Mouse (Mus musculus) embryonic facial prominence, embryonic 10.5 days (tissue): ENCODE data around the gene Unc45a. TPM values are rescaled to one million over a fixed set of nuclear protein-coding genes. Genes with fewer than 3 reads are reported as not detected.
"Not testable (repeated sequence)": the region's sequence is repeated elsewhere in the genome, so short reads cannot be mapped to it uniquely, and the experiment has no call there.

Experiments used
- DNase-seq: peaks from one replicate; pipeline ENCODE4 v3.0.0-alpha.2; 2017; ENCODE audit warnings: low spot score
- H3K27ac ChIP-seq: fragments of 300-500 bp; sonication (generic); replicated peaks from 2 replicates; pipeline ENCODE4 v1.5.1; 2016; ENCODE audit warnings: mild to moderate bottlenecking
- H3K27me3 ChIP-seq: fragments of 300-500 bp; sonication (generic); replicated peaks from 2 replicates; pipeline ENCODE4 v1.6.1; 2016; ENCODE audit warnings: low read depth, mild to moderate bottlenecking; ENCODE audit not compliant: poor library complexity, severe bottlenecking
- H3K36me3 ChIP-seq: fragments of 300-500 bp; sonication (generic); replicated peaks from 2 replicates; pipeline ENCODE4 v1.6.1; 2016; ENCODE audit warnings: mild to moderate bottlenecking, moderate library complexity
- H3K4me1 ChIP-seq: fragments of 300-500 bp; sonication (generic); 2 replicates; pipeline ENCODE4 v1.6.1; 2016
- H3K4me3 ChIP-seq: fragments of 300-500 bp; sonication (generic); 2 replicates; pipeline ENCODE4 v1.5.1; 2016; ENCODE audit warnings: mild to moderate bottlenecking, moderate library complexity
- H3K9me3 ChIP-seq: fragments of 300-500 bp; sonication (generic); 2 replicates; pipeline ENCODE4 v1.6.1; 2016; ENCODE audit warnings: mild to moderate bottlenecking
- WGBS: fragments of 180-500 bp; shearing (Covaris S2); methylation state at CpG from one replicate; pipeline ENCODE4 v1.1.7; 2016; 5-methylcytosine and 5-hydroxymethylcytosine counted together
- polyA plus RNA-seq: library from polyadenylated mRNA; unstranded; fragments of >200 nt; fragmentation: Nextera tagmentation; extraction: Ambion mirVana; gene quantifications from 2 replicates; pipeline ENCODE4 v1.2.1, GENCODE M21; 2016

Gene Unc45a
- polyA plus RNA-seq, 1 experiment from 2014 or later, result 51.3 TPM

- Histone ChIP-seq H3K27ac (peak overlapping the region; percentile 88), H3K27me3 (peaks cover 12% of the 10 kb centered on the region), H3K9me3 (no peaks in the 10 kb centered on the region), H3K4me3 (peak overlapping the region; percentile 79), H3K36me3 (peaks cover 33% of the 10 kb centered on the region), H3K4me1 (peaks cover 41% of the 10 kb centered on the region)
- WGBS, result under 1% methylated on average over 45 of the region's 45 CpGs
- DNase-seq, result peak; percentile 98
Observed at GRCm38 (mm10) chr7:80339793-80340628, 794 bp downstream of the Unc45a start.

DNA sequence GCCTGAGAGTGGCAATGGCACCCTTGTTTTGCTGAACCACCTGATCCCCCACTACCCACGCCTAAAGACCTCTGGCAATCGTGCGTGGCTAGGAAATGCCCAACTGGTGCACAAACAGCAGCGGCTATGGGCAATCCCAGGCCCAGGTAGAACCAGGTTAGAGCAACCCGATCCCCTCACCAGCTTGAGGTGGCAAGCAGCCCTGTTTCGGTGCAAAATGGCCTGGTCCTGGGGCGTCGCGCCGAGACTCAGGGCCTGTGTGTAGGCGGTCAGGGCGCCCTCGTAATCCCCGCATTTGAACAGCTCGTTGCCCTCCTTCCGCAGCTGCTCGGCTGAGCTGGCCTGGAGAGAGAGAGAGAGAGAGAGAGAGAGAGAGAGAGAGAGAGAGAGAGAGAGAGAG lies 1.4 kb downstream of the Unc45a start:
- 14% methylated on average over 17 of the region's 17 CpGs for WGBS
- Histone ChIP-seq H3K27ac (peak overlapping the region; percentile 88), H3K4me3 (peak overlapping the region; percentile 79), H3K9me3 (no peaks in the 10 kb centered on the region), H3K36me3 (peaks cover 40% of the 10 kb centered on the region), H3K4me1 (peaks cover 41% of the 10 kb centered on the region), H3K27me3 (peaks cover 12% of the 10 kb centered on the region)
- peak; percentile 41 for DNase-seq

DNA sequence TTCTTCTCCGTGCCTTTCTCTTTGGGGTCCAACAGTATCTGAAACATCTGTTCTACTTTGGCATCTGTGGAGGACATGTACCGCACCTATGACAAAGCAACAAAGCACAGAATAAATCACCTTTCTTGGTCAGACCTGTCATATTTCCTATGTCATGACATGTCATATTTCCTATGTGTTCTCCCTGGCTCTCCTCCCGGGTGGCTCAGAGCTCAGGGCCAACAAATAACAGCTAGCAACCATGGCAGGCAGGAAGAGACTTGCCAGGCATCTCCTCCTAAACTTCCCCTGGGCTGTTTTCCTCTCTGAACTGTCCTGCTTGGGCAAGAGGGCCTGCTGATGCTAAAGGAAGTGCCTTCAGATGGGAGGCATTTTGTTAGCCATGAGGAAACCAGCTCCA lies 3.9 kb downstream of the Unc45a start:
- H3K27ac ChIP-seq, result no peak overlapping the region
- peaks cover 27% of the 10 kb centered on the region for H3K4me1 ChIP-seq
- peaks cover 8% of the 10 kb centered on the region for H3K9me3 ChIP-seq
- 96% methylated on average over 3 of the region's 3 CpGs for WGBS
- DNase-seq, result no peak
- peaks cover 64% of the 10 kb centered on the region for H3K36me3 ChIP-seq
- no peak overlapping the region for H3K4me3 ChIP-seq
- peaks cover 8% of the 10 kb centered on the region for H3K27me3 ChIP-seq

DNA sequence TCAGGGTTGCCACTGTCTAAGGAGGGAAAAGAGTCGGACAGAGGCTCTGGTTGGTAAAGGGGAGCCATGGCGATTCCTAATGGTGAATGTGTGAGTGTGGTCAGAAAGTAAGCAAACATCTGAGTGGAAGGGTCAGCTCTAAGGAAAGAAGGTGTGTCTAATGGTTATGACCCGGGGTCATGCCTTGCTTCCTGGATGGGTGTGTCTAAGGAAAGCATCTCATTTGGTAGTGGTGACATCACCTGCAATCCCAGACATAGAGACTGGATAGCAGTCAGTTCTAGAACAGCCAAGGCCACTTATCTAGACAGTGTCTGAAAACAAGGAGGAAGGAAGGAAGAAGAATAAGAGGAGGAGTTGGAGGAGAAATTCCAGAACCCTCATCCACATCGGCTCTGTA lies 6.0 kb downstream of the Unc45a start:
- no peak overlapping the region for H3K4me3 ChIP-seq
- H3K4me1 ChIP-seq, result peaks cover 14% of the 10 kb centered on the region
- peaks cover 8% of the 10 kb centered on the region for H3K9me3 ChIP-seq
- H3K36me3 ChIP-seq, result peaks cover 85% of the 10 kb centered on the region
- no peak for DNase-seq
- no peak overlapping the region for H3K27ac ChIP-seq
- WGBS, result 92% methylated on average over 4 of the region's 4 CpGs
- H3K27me3 ChIP-seq, result no peaks in the 10 kb centered on the region

- Histone ChIP-seq H3K4me3 (no peak overlapping the region), H3K36me3 (peaks cover 100% of the 10 kb centered on the region)
- 96% methylated on average over 19 of the region's 19 CpGs for WGBS
Observed at GRCm38 (mm10) chr7:80331433-80331832, 9.4 kb downstream of the Unc45a start.

DNA sequence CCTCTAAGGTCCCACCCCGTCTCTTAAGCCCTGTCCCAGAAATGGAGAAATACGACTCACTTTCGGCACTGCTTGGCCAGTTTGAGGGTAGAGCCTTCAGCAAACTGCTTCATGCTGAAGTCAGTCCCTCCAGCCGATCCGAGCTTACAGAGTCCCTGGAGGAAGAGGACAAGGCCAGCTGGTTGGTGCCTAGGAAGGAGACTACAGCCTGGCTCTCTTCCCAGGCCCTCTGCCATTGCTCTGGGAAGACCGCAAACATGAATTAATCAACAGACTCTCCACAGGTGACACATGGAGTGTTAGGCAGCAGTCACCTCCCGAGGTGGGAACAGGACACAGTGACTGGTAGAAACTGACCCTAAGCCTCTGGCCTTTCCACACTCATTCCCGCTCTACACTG lies 10.5 kb downstream of the Unc45a start:
- no peak for DNase-seq
- H3K36me3 ChIP-seq, result peaks cover 100% of the 10 kb centered on the region
- no peak overlapping the region for H3K27ac ChIP-seq
- no peak overlapping the region for H3K4me3 ChIP-seq
- peaks cover 1% of the 10 kb centered on the region; the same call in 1 of the 2 replicates for H3K4me1 ChIP-seq
- no peaks in the 10 kb centered on the region for H3K27me3 ChIP-seq
- H3K9me3 ChIP-seq, result peaks cover 8% of the 10 kb centered on the region
- WGBS, result 93% methylated on average over 8 of the region's 8 CpGs

More at GRCm38 (mm10) chr7:80331433-80331832, 9.4 kb downstream of the Unc45a start:
- no peak overlapping the region for H3K27ac ChIP-seq
- H3K27me3 ChIP-seq, result no peaks in the 10 kb centered on the region
- no peaks in the 10 kb centered on the region for H3K4me1 ChIP-seq
- DNase-seq, result no peak
- H3K9me3 ChIP-seq, result peaks cover 8% of the 10 kb centered on the region

GRCm38 (mm10) chr7:80326076-80326475 lies 14.7 kb downstream of the Unc45a start:
- H3K27me3 ChIP-seq, result no peaks in the 10 kb centered on the region
- no peak overlapping the region for H3K4me3 ChIP-seq
- DNase-seq, result no peak
- no peak overlapping the region for H3K27ac ChIP-seq
- 97% methylated on average over 19 of the region's 19 CpGs for WGBS
- H3K36me3 ChIP-seq, result peaks cover 64% of the 10 kb centered on the region
- H3K9me3 ChIP-seq, result no peaks in the 10 kb centered on the region
- H3K4me1 ChIP-seq, result peaks cover 16% of the 10 kb centered on the region

DNA sequence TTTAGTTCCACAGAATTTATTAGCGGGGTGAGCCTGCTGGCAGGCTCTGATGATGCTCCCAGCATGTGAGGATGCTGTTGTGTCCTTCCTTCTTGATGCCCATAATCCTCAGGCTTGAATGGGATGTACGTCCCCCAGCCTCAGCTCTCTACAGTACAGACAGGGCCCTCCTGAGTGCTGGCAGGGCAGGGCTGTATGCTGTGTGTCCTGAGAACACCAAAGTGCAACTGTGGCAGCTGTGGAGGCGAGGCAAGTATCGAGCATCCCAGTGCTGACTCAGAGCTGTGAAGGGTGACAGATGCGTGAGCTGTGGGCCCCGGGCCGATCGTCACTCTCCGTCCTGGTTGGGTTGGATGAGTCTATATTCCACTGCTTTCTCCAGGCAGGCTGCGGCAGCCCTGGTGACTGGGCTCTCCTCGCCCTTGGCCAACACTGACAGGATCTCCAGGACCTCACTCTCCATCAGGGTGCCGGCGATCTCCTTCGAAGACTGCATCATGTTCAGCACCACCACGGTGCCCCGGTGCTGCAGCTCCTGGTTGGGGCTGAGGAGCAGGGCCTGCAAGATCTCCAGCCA lies 15.4 kb downstream of the Unc45a start:
- peak overlapping the region; percentile 9; the same call in 1 of the 2 replicates for H3K4me3 ChIP-seq
- peaks cover 64% of the 10 kb centered on the region for H3K36me3 ChIP-seq
- no peak overlapping the region for H3K27ac ChIP-seq
- H3K4me1 ChIP-seq, result peaks cover 16% of the 10 kb centered on the region
- no peak for DNase-seq
- WGBS, result 96% methylated on average over 16 of the region's 16 CpGs
- H3K27me3 ChIP-seq, result no peaks in the 10 kb centered on the region
- H3K9me3 ChIP-seq, result no peaks in the 10 kb centered on the region

DNA sequence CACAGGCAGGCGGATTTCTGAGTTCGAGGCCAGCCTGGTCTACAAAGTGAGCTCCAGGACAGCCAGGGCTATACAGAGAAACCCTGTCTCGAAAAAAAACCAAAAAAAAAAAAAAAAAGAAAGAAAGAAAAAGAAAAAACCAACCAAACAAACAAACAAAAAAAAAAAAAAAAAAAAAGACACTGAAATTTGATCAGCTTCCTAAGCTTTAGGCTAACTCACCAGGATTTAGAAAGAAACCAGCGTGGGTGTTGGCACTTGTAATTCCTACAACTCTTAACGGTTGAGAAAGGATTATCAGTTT lies 16.0 kb downstream of the Unc45a start:
- H3K9me3 ChIP-seq, H3K27ac ChIP-seq, DNase-seq, H3K27me3 ChIP-seq: not testable (repeated sequence)
- Histone ChIP-seq H3K4me3 (peak overlapping the region; percentile 74; the same call in 1 of the 2 replicates), H3K36me3 (peaks cover 64% of the 10 kb centered on the region), H3K4me1 (peaks cover 16% of the 10 kb centered on the region)
- WGBS, result 57% methylated on average over 5 of the region's 5 CpGs

- WGBS, result 3% methylated on average over 38 of the region's 38 CpGs
- H3K36me3 ChIP-seq, result peaks cover 64% of the 10 kb centered on the region
- peak within 1 kb of the TSS; percentile 74 for H3K4me3 ChIP-seq
- no peaks in the 10 kb centered on the region for H3K9me3 ChIP-seq
- peak; percentile 95 for DNase-seq
- H3K27ac ChIP-seq, result peak within 1 kb of the TSS; percentile 88
- H3K27me3 ChIP-seq, result no peaks in the 10 kb centered on the region
- peaks cover 16% of the 10 kb centered on the region for H3K4me1 ChIP-seq
Observed at GRCm38 (mm10) chr7:80324043-80324815, 16.6 kb downstream of the Unc45a start, which contains the start of gene Rccd1. Rccd1 (minus strand) TSS chr7:80324454.

DNA sequence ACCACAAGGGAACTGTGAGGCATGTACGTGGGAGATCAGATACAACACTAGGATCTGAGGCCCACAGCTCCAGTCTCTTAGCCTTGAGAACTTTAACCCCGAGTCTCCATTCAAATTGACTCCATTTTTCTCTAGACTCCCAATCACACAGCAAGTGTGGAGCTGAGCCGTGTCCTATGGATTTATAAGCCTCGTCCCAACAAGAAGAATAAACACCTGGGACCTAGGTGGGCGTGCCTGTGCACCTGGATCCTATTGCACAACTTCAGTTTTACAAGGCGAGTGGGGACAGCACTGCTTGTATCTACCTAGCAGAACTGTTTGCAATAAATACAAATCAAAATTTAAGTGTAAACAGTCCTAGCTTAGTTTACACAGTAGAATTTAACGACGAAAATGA lies 17.5 kb downstream of the Unc45a start:
- WGBS, result 24% methylated on average over 8 of the region's 8 CpGs
- Histone ChIP-seq H3K36me3 (peaks cover 64% of the 10 kb centered on the region), H3K4me3 (peak overlapping the region; percentile 74), H3K4me1 (peaks cover 16% of the 10 kb centered on the region), H3K9me3 (no peaks in the 10 kb centered on the region), H3K27ac (peak overlapping the region; percentile 88), H3K27me3 (no peaks in the 10 kb centered on the region)
- no peak for DNase-seq

- no peak for DNase-seq
- WGBS, result 82% methylated on average over 19 of the region's 19 CpGs
- H3K4me3 ChIP-seq, result 0 out of 2 replicates have a peak overlapping the region, but pooled peaks have one; percentile 8
- H3K27me3 ChIP-seq, result no peaks in the 10 kb centered on the region
- no peaks in the 10 kb centered on the region for H3K9me3 ChIP-seq
- peaks cover 11% of the 10 kb centered on the region for H3K4me1 ChIP-seq
- peaks cover 59% of the 10 kb centered on the region for H3K36me3 ChIP-seq
- H3K27ac ChIP-seq, result no peak overlapping the region
Observed at GRCm38 (mm10) chr7:80319846-80320496, 20.8 kb downstream of the Unc45a start.
